Mouse (Mus musculus): ENCODE results near the gene Prcp. TPM values are rescaled to one million over a fixed set of nuclear protein-coding genes. Genes with fewer than 3 reads are reported as not detected.

Prcp gene
- polyA plus RNA-seq, 1 experiment from 2014 or later: 22.3 TPM

GRCm38 (mm10) chr7:92874761-92875408 lies 615 bp downstream of the Prcp start:
- Histone ChIP-seq H3K27me3 (replicated peaks) (no peaks in the 10 kb centered on the region), H3K9me3 (no peaks in the 10 kb centered on the region), H3K27ac (peak overlapping the region; percentile 98), H3K4me3 (replicated peaks) (peak overlapping the region; percentile 64), H3K4me2 (replicated peaks) (peak overlapping the region; percentile 83), H3K4me1 (replicated peaks) (no peaks in the 10 kb centered on the region; the same call in 1 of the 2 replicates), H3K36me3 (no peaks in the 10 kb centered on the region), H3K9ac (peak overlapping the region; percentile 68)
- under 1% methylated on average over 29 of the region's 29 CpGs for WGBS
- peak; percentile 90 for ATAC-seq

DNA sequence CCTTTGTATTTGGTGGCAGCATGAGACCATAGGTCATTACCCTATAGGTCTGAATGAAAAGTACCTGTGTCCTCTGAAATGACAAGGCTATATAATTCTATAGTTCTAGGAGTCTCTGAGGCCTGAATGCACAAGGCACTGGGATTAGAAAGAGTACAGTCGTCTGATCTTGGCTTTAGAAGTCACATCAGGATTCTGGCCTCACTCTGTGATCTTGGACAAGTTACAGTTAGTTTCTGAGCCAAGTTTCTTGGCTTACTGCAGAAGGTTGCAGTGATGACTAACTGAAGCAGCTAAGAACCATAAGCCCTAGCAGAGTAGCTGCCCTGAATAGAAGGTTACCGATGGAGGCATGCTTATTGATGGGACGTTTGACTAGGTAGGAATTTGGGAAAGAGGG lies 1.8 kb downstream of the Prcp start:
- Histone ChIP-seq H3K9ac (no peak overlapping the region), H3K4me2 (replicated peaks) (peak overlapping the region; percentile 83), H3K27ac (no peak overlapping the region), H3K4me1 (replicated peaks) (no peaks in the 10 kb centered on the region; the same call in 1 of the 2 replicates), H3K36me3 (no peaks in the 10 kb centered on the region), H3K4me3 (replicated peaks) (no peak overlapping the region), H3K27me3 (replicated peaks) (no peaks in the 10 kb centered on the region), H3K9me3 (no peaks in the 10 kb centered on the region)
- 42% methylated on average over 3 of the region's 3 CpGs for WGBS
- ATAC-seq: no peak

DNA sequence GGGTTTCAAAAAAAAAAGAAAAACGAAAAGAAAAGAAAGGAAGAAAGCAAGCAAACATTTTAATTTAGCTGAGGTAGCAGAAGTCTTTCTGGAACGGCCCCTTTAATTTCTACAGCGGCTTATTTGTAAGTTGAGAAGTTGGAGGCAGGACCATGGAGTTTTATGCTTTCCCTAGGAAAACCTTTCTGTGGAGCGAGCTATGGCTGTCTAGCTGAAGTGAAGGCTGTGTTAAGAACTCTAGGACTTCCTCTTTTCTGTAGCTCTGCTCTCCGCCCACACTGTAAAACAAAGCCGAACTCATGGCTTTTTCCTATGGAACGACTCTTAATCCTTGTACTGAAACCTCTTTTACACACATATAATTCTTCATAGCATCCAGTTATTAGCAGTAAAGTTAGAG lies 2.3 kb downstream of the Prcp start:
- no peak for ATAC-seq
- Histone ChIP-seq H3K4me3 (replicated peaks) (peak overlapping the region; percentile 21), H3K9me3 (no peaks in the 10 kb centered on the region), H3K27ac (0 out of 2 replicates have a peak overlapping the region, but pooled peaks have one; percentile 22), H3K36me3 (no peaks in the 10 kb centered on the region), H3K4me1 (replicated peaks) (no peaks in the 10 kb centered on the region; the same call in 1 of the 2 replicates), H3K27me3 (replicated peaks) (no peaks in the 10 kb centered on the region), H3K9ac (0 out of 2 replicates have a peak overlapping the region, but pooled peaks have one; percentile 13), H3K4me2 (replicated peaks) (peak overlapping the region; percentile 83)
- WGBS: 29% methylated on average over 7 of the region's 7 CpGs

GRCm38 (mm10) chr7:92878575-92879285 lies 4.5 kb downstream of the Prcp start:
- WGBS: 80% methylated on average over 7 of the region's 7 CpGs
- Histone ChIP-seq H3K27me3 (replicated peaks) (no peaks in the 10 kb centered on the region), H3K27ac (no peak overlapping the region), H3K36me3 (no peaks in the 10 kb centered on the region), H3K4me2 (replicated peaks) (no peak overlapping the region), H3K9ac (no peak overlapping the region), H3K9me3 (no peaks in the 10 kb centered on the region), H3K4me1 (replicated peaks) (no peaks in the 10 kb centered on the region; the same call in 1 of the 2 replicates), H3K4me3 (replicated peaks) (no peak overlapping the region)
- ATAC-seq: no peak

DNA sequence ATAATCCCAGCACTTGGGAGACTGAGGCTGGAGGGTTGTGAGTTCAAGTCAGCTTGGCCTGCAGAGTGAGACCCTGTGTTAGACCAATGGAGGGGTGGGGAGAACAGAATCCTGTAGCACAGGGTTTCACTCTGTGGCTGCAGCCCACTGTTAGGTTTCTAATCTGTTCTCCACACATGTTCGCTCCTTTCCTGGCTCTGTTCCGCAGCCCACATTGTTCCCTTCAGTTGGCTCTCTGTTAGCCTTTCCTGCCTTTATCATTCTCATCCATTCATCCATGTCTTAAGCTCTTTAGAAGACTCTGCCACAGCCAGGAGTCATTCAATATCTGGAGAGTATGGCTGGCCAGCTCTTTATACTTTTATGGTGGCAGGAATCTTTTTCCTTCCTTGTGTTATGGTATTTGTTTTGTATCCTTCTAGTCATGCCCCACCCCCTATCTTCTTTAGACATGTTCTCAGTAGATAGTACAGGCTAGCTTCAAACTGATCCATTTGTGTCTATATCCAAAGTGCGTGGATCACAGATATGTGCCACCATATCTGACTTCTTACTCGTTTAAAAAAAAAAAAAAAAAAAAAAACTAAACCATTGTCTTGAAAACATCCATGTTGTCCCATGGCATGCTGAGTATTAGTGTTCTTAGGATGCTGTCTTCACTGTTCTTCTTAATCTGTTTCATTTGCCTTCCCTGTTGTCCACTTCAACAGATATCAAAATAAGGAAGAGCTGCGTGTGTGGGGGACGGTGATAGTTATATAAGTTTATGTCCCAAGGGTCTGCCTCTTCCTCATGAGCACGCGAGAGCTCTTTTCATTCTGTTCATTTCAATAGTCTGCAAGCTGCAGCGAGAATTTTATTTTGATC lies 9.8 kb downstream of the Prcp start:
- Histone ChIP-seq H3K27ac (no peak overlapping the region), H3K36me3 (no peaks in the 10 kb centered on the region), H3K4me2 (replicated peaks) (no peak overlapping the region), H3K9ac (no peak overlapping the region), H3K4me1 (replicated peaks) (no peaks in the 10 kb centered on the region), H3K27me3 (replicated peaks) (no peaks in the 10 kb centered on the region), H3K9me3 (no peaks in the 10 kb centered on the region), H3K4me3 (replicated peaks) (no peak overlapping the region)
- WGBS: 92% methylated on average over 9 of the region's 9 CpGs
- ATAC-seq: no peak

GRCm38 (mm10) chr7:92884998-92885660 lies 10.9 kb downstream of the Prcp start:
- H3K4me3 ChIP-seq (replicated peaks): no peak overlapping the region
- H3K4me2 ChIP-seq (replicated peaks): no peak overlapping the region
- H3K27ac ChIP-seq: no peak overlapping the region
- peak; percentile 61 for ATAC-seq
- H3K27me3 ChIP-seq (replicated peaks): no peaks in the 10 kb centered on the region
- no peaks in the 10 kb centered on the region for H3K4me1 ChIP-seq (replicated peaks)
- H3K9me3 ChIP-seq: no peaks in the 10 kb centered on the region
- H3K36me3 ChIP-seq: no peaks in the 10 kb centered on the region
- WGBS: 71% methylated on average over 6 of the region's 6 CpGs
- H3K9ac ChIP-seq: no peak overlapping the region

DNA sequence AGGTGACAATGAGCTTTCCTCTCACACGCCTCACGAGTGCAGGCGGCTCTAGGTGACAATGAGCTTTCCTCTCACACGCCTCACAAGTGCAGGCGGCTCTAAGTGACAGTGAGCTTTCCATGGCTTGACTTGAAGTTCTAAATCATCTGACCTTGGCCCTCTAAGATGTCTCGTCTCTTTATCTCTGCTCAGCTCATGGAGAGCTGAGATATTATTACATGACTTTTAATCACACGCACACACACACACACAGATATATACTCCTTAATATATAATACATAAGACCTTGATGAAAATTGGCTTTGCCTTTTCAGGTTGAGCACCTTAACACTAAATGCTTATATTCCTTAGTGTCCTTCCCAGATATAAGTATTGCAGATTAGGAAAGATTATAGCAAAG lies 12.5 kb downstream of the Prcp start:
- WGBS: 87% methylated on average over 7 of the region's 7 CpGs
- no peak overlapping the region for H3K27ac ChIP-seq
- H3K9ac ChIP-seq: no peak overlapping the region
- H3K36me3 ChIP-seq: no peaks in the 10 kb centered on the region
- H3K9me3 ChIP-seq: no peaks in the 10 kb centered on the region
- ATAC-seq: peak; percentile 50; the same call in 1 of the 2 replicates
- no peaks in the 10 kb centered on the region for H3K27me3 ChIP-seq (replicated peaks)
- H3K4me3 ChIP-seq (replicated peaks): no peak overlapping the region
- H3K4me1 ChIP-seq (replicated peaks): no peaks in the 10 kb centered on the region
- H3K4me2 ChIP-seq (replicated peaks): no peak overlapping the region

GRCm38 (mm10) chr7:92887230-92887629 lies 13.0 kb downstream of the Prcp start:
- H3K36me3 ChIP-seq: no peaks in the 10 kb centered on the region
- no peak overlapping the region for H3K4me2 ChIP-seq (replicated peaks)
- H3K4me1 ChIP-seq (replicated peaks): no peaks in the 10 kb centered on the region
- no peaks in the 10 kb centered on the region for H3K27me3 ChIP-seq (replicated peaks)
- no peak overlapping the region for H3K27ac ChIP-seq
- no peak for ATAC-seq
- WGBS: 91% methylated on average over 5 of the region's 5 CpGs
- no peak overlapping the region for H3K9ac ChIP-seq
- H3K9me3 ChIP-seq: no peaks in the 10 kb centered on the region
- no peak overlapping the region for H3K4me3 ChIP-seq (replicated peaks)

DNA sequence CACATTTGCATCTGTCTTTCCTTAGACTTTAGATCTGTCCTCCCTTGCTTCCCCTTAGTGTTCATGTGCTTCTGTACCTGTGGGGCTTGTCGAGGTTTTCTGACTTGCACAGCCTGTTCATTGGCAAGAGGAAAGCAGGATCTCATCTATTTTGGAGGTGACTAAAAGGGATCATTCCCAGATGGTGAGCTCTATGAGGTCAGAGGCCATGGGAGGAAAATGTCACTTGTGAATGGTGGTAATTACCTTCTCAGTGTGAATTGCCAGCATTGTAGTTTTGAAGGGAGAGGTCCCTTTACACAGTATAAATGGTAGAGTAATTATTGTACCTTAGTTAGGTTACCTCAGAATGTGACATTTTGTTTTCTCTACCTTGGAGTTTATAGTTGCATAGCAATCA lies 15.9 kb downstream of the Prcp start:
- Histone ChIP-seq H3K9me3 (no peaks in the 10 kb centered on the region), H3K4me2 (replicated peaks) (no peak overlapping the region), H3K4me1 (replicated peaks) (no peaks in the 10 kb centered on the region), H3K27ac (no peak overlapping the region), H3K4me3 (replicated peaks) (no peak overlapping the region), H3K36me3 (no peaks in the 10 kb centered on the region), H3K27me3 (replicated peaks) (no peaks in the 10 kb centered on the region), H3K9ac (no peak overlapping the region)
- WGBS: 52% methylated on average over 1 of the region's 1 CpGs
- no peak for ATAC-seq

DNA sequence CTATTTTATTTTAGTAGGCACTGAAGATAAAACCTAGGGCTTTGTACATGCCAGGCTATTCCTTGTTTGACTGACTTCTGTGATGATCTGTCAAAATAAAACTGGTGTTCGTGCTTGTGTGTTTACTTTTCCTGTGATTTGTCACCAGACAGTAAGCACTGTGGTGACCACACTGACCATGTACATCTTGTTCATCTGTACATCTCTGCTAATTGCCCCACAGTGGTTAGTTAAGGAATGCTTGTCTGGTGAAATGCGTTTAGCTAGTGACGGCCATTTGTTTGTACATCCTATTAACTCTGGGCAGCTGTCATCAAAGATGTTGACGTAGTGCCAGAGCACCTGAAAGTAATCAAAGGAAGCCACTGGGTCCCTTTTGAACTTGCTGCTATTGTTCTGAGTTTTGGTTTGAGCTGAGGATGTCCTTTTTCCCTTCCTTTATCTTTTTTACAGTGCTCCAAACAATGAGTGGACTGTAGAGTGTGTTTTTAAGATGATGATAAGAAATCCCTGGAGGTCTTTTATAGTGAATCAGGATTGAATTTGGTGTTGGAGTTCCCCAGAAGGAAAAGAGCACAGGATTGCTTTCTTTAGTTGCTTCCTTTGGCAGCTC lies 16.5 kb downstream of the Prcp start:
- Histone ChIP-seq H3K9ac (no peak overlapping the region), H3K27me3 (replicated peaks) (no peaks in the 10 kb centered on the region), H3K4me2 (replicated peaks) (no peak overlapping the region), H3K36me3 (no peaks in the 10 kb centered on the region), H3K27ac (no peak overlapping the region), H3K4me3 (replicated peaks) (no peak overlapping the region), H3K9me3 (no peaks in the 10 kb centered on the region), H3K4me1 (replicated peaks) (no peaks in the 10 kb centered on the region)
- ATAC-seq: no peak
- WGBS: 25% methylated on average over 4 of the region's 4 CpGs

DNA sequence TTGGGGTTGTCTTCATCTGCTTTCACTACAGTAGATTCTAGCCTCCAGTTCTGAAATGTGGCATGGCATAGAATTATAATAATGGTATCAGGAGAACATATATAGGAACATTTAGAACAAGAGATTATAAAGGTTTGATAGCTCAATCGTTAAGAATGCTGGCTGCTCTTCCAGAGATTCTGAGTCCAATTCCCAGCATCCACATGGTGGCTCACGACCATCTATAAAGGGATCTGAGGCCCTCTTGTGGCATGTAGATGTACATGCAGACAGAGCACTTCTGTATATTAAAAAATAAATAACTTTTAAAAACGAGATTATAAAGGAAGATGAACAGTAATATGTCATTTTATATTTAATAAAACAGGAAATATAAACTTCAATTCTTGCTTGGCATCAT lies 19.2 kb downstream of the Prcp start:
- no peak for ATAC-seq
- no peaks in the 10 kb centered on the region for H3K9me3 ChIP-seq
- WGBS: 56% methylated on average over 3 of the region's 3 CpGs

More for the DNA sequence above, 19.2 kb downstream of the Prcp start:
- Histone ChIP-seq H3K27me3 (replicated peaks) (no peaks in the 10 kb centered on the region), H3K4me1 (replicated peaks) (no peaks in the 10 kb centered on the region), H3K36me3 (no peaks in the 10 kb centered on the region), H3K4me2 (replicated peaks) (no peak overlapping the region), H3K9ac (no peak overlapping the region), H3K4me3 (replicated peaks) (no peak overlapping the region), H3K27ac (no peak overlapping the region)
